Mouse (Mus musculus): ENCODE measurements around the gene Rnf181. TPM values are rescaled to one million over a fixed set of nuclear protein-coding genes. Genes with fewer than 3 reads are reported as not detected.

The Rnf181 gene
- polyA plus RNA-seq, 1 experiment from 2014 or later, result 125 TPM

- Histone ChIP-seq H3K4me2 (no peak overlapping the region), H3K36me3 (ENCODE audit: poor library complexity, severe bottlenecking) (no peaks in the 10 kb centered on the region), H3K27ac (no peak overlapping the region), H3K27me3 (0 out of 2 replicates have a peak, but pooled peaks cover 2% of the 10 kb centered on the region), H3K9ac (no peak overlapping the region), H3K4me3 (no peak overlapping the region), H3K4me1 (no peaks in the 10 kb centered on the region), H3K9me3 (replicated peaks) (no peaks in the 10 kb centered on the region)
- no peak for ATAC-seq
- 68% methylated on average over 4 of the region's 4 CpGs for WGBS
These were observed 761 bp upstream of the Rnf181 start for GRCm38 (mm10) chr6:72367460-72367974.

GRCm38 (mm10) chr6:72366304-72366703, 452 bp downstream of the Rnf181 start:
- 68% methylated on average over 3 of the region's 3 CpGs for WGBS
- H3K36me3 ChIP-seq (ENCODE audit: poor library complexity, severe bottlenecking), result no peaks in the 10 kb centered on the region

GRCm38 (mm10) chr6:72364985-72365384, 1.8 kb downstream of the Rnf181 start:
- Histone ChIP-seq H3K4me3 (no peak overlapping the region), H3K4me2 (no peak overlapping the region), H3K4me1 (peaks cover 15% of the 10 kb centered on the region), H3K9ac (no peak overlapping the region), H3K36me3 (ENCODE audit: poor library complexity, severe bottlenecking) (peaks cover 7% of the 10 kb centered on the region), H3K9me3 (replicated peaks) (no peaks in the 10 kb centered on the region), H3K27me3 (0 out of 2 replicates have a peak, but pooled peaks cover 2% of the 10 kb centered on the region), H3K27ac (no peak overlapping the region)
- WGBS, result 68% methylated on average over 6 of the region's 6 CpGs
- ATAC-seq, result no peak

More at GRCm38 (mm10) chr6:72366304-72366703, 452 bp downstream of the Rnf181 start:
- H3K27ac ChIP-seq, result no peak overlapping the region
- no peak for ATAC-seq
- no peak overlapping the region for H3K9ac ChIP-seq
- H3K4me1 ChIP-seq, result peaks cover 6% of the 10 kb centered on the region
- 0 out of 2 replicates have a peak, but pooled peaks cover 2% of the 10 kb centered on the region for H3K27me3 ChIP-seq
- no peak overlapping the region for H3K4me3 ChIP-seq
- H3K4me2 ChIP-seq, result no peak overlapping the region
- H3K9me3 ChIP-seq (replicated peaks), result no peaks in the 10 kb centered on the region

GRCm38 (mm10) chr6:72364009-72364408, 2.7 kb downstream of the Rnf181 start:
- Histone ChIP-seq H3K27ac (no peak overlapping the region), H3K9me3 (replicated peaks) (no peaks in the 10 kb centered on the region), H3K27me3 (0 out of 2 replicates have a peak, but pooled peaks cover 2% of the 10 kb centered on the region), H3K4me1 (peaks cover 15% of the 10 kb centered on the region), H3K36me3 (ENCODE audit: poor library complexity, severe bottlenecking) (peaks cover 16% of the 10 kb centered on the region), H3K4me2 (no peak overlapping the region), H3K4me3 (no peak overlapping the region), H3K9ac (no peak overlapping the region)
- ATAC-seq, result no peak
- WGBS, result 44% methylated on average over 7 of the region's 7 CpGs

GRCm38 (mm10) chr6:72362132-72363028, 4.4 kb downstream of the Rnf181 start:
- H3K27me3 ChIP-seq, result 0 out of 2 replicates have a peak, but pooled peaks cover 2% of the 10 kb centered on the region
- peak; percentile 100 for ATAC-seq
- peak overlapping the region; percentile 59 for H3K27ac ChIP-seq
- peak overlapping the region; percentile 92 for H3K4me2 ChIP-seq
- H3K4me3 ChIP-seq, result peak overlapping the region; percentile 82
- H3K9me3 ChIP-seq (replicated peaks), result no peaks in the 10 kb centered on the region
- H3K4me1 ChIP-seq, result peaks cover 15% of the 10 kb centered on the region
- peaks cover 31% of the 10 kb centered on the region for H3K36me3 ChIP-seq (ENCODE audit: poor library complexity, severe bottlenecking)
- under 1% methylated on average over 42 of the region's 42 CpGs for WGBS
- H3K9ac ChIP-seq, result peak overlapping the region; percentile 77

GRCm38 (mm10) chr6:72361121-72361551, 5.6 kb downstream of the Rnf181 start:
- Histone ChIP-seq H3K27ac (no peak overlapping the region), H3K4me3 (peak overlapping the region; percentile 82), H3K36me3 (ENCODE audit: poor library complexity, severe bottlenecking) (peaks cover 36% of the 10 kb centered on the region), H3K9ac (peak overlapping the region; percentile 77; the same call in 1 of the 2 replicates), H3K27me3 (0 out of 2 replicates have a peak, but pooled peaks cover 2% of the 10 kb centered on the region), H3K4me1 (peaks cover 19% of the 10 kb centered on the region), H3K9me3 (replicated peaks) (no peaks in the 10 kb centered on the region), H3K4me2 (peak overlapping the region; percentile 92)
- WGBS, result 82% methylated on average over 5 of the region's 5 CpGs
- no peak for ATAC-seq

- no peak overlapping the region for H3K27ac ChIP-seq
- H3K4me2 ChIP-seq, result no peak overlapping the region
- H3K36me3 ChIP-seq (ENCODE audit: poor library complexity, severe bottlenecking), result peaks cover 36% of the 10 kb centered on the region
- no peaks in the 10 kb centered on the region for H3K9me3 ChIP-seq (replicated peaks)
- H3K27me3 ChIP-seq, result 0 out of 2 replicates have a peak, but pooled peaks cover 2% of the 10 kb centered on the region
- no peak for ATAC-seq
- H3K4me3 ChIP-seq, result no peak overlapping the region
- peaks cover 25% of the 10 kb centered on the region for H3K4me1 ChIP-seq
- H3K9ac ChIP-seq, result no peak overlapping the region
- WGBS, result 71% methylated on average over 7 of the region's 7 CpGs
These were observed 6.2 kb downstream of the Rnf181 start for GRCm38 (mm10) chr6:72360599-72360935.

- Histone ChIP-seq H3K4me3 (no peak overlapping the region), H3K9ac (no peak overlapping the region), H3K4me2 (no peak overlapping the region), H3K36me3 (ENCODE audit: poor library complexity, severe bottlenecking) (peaks cover 36% of the 10 kb centered on the region), H3K27me3 (0 out of 2 replicates have a peak, but pooled peaks cover 2% of the 10 kb centered on the region), H3K27ac (no peak overlapping the region), H3K9me3 (replicated peaks) (no peaks in the 10 kb centered on the region), H3K4me1 (peaks cover 27% of the 10 kb centered on the region)
- 87% methylated on average over 11 of the region's 11 CpGs for WGBS
- no peak for ATAC-seq
These were observed 6.7 kb downstream of the Rnf181 start for GRCm38 (mm10) chr6:72359891-72360598.

- Histone ChIP-seq H3K27me3 (no peaks in the 10 kb centered on the region), H3K4me3 (no peak overlapping the region), H3K36me3 (ENCODE audit: poor library complexity, severe bottlenecking) (peaks cover 36% of the 10 kb centered on the region), H3K4me2 (no peak overlapping the region), H3K9me3 (replicated peaks) (no peaks in the 10 kb centered on the region), H3K27ac (no peak overlapping the region), H3K4me1 (peaks cover 32% of the 10 kb centered on the region), H3K9ac (no peak overlapping the region)
- ATAC-seq, result no peak
- 77% methylated on average over 2 of the region's 2 CpGs for WGBS
These were observed 7.4 kb downstream of the Rnf181 start for GRCm38 (mm10) chr6:72359343-72359742.

- Histone ChIP-seq H3K27ac (no peak overlapping the region), H3K36me3 (ENCODE audit: poor library complexity, severe bottlenecking) (peaks cover 36% of the 10 kb centered on the region), H3K27me3 (no peaks in the 10 kb centered on the region), H3K9ac (no peak overlapping the region), H3K4me2 (no peak overlapping the region), H3K4me3 (no peak overlapping the region), H3K9me3 (replicated peaks) (no peaks in the 10 kb centered on the region), H3K4me1 (peaks cover 32% of the 10 kb centered on the region)
- 92% methylated on average over 10 of the region's 10 CpGs for WGBS
- ATAC-seq, result no peak
These were observed 8.5 kb downstream of the Rnf181 start for GRCm38 (mm10) chr6:72358086-72358764.

- WGBS, result 85% methylated on average over 5 of the region's 5 CpGs
- Histone ChIP-seq H3K4me2 (no peak overlapping the region), H3K9me3 (replicated peaks) (no peaks in the 10 kb centered on the region), H3K9ac (no peak overlapping the region), H3K27me3 (no peaks in the 10 kb centered on the region), H3K27ac (no peak overlapping the region), H3K4me3 (no peak overlapping the region), H3K36me3 (ENCODE audit: poor library complexity, severe bottlenecking) (peaks cover 36% of the 10 kb centered on the region), H3K4me1 (peaks cover 32% of the 10 kb centered on the region)
- ATAC-seq, result no peak
These were observed 9.3 kb downstream of the Rnf181 start for GRCm38 (mm10) chr6:72357164-72358079.
